Mouse (Mus musculus): Measurements from ENCODE around the gene D11Wsu47e.
A peak's percentile ranks its signal among the peaks of the same experiment; 100 is the strongest.
"Not testable (repeated sequence)": the region's sequence is repeated elsewhere in the genome, so short reads cannot be mapped to it uniquely, and the experiment has no call there.

D11Wsu47e gene

DNA sequence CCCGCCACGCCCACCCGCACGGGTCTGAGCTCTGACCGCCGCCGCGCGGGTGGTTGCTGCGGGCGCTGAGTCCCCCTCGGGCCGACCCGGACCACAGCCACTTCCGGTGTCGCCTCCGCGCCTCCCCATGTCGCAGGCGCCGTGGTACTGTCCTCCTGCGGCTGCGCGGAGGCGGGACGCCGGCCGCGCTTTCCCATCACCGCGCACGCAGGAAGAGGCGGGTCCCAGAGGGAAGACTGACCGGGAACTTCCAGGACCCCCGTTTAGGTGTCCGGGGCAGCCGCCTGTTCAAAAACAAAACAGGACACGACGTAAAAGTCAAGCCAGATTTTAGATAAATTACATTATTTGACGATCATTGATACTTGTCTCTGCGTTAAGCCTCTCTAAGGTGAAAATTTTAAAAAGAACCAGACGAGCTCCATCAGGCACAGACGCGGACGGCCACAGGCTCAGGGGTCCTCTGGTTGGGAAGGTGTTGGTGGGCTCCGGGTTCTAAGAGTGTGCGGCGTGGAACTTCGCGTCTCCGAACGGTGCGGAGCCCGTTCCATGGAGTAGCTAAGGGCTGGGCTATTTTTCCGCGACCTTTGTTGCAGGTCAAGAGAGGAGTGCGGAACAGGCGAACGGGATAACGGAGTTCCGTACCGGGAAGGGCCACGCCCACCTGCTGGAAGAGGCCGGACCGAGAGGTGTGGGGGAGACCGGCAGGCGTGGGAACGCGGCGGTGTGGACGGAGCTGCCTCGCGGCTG, at the start of gene D11Wsu47e, which contains the start of gene Fam104a:
TSS of gene D11Wsu47e (plus strand) at position 456 of the 750 bp plus-strand sequence.
TSS of gene Fam104a (minus strand) at position 199 of the 750 bp plus-strand sequence.
- DNase-seq (ENCODE audit: low spot score) = peak; percentile 82

GRCm38 (mm10) chr11:113634699-113635121, 49.5 kb upstream of the D11Wsu47e start:
- DNase-seq (ENCODE audit: low spot score) = no peak

DNA sequence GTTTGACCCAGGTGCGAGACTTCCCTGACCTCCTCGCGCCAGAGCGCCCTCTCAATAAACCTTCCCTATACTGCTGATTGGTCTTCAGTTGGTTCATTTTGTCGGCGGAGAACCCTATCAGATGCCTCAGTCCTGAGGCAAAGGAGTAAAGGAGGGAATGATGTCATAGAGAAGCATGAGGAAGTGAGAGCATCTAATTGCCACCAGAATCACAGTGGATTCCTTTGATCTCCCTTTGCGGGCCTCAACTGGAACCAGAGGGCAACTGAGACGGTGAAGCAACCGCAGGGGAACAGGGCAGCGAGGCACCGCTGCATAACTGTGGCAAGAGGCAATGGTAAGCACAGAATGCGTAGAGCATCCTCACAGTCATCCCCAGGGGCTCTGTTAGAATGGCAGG, 45.5 kb upstream of the D11Wsu47e start:
- DNase-seq (ENCODE audit: low spot score) = no peak

DNA sequence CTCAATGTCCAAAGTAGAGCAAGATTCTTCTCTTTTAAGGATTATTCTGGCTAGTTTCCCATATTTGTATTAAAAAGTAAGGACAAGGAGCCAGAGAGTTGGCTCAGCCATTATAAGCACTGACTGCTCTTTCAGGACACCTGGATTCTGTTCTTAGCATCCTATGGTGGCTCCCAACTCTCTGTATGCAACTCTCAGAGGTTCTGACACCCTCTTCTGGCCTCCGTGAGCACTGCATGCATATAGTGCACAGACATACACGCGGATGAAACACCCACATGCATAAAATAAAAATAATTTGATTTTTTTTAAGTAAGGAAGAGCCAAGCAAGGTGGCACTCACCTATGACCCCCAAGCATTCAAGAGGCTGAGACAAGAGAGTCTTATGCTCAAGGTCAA, 39.0 kb upstream of the D11Wsu47e start:
- DNase-seq (ENCODE audit: low spot score) = no peak

GRCm38 (mm10) chr11:113648152-113648551, 36.1 kb upstream of the D11Wsu47e start:
- peak; percentile 50 for DNase-seq (ENCODE audit: low spot score)

GRCm38 (mm10) chr11:113648690-113649352, 35.4 kb upstream of the D11Wsu47e start, which contains the start of gene Cog1:
Gene Cog1, plus strand, starts transcription at chr11:113649169.
- DNase-seq (ENCODE audit: low spot score) = no peak

DNA sequence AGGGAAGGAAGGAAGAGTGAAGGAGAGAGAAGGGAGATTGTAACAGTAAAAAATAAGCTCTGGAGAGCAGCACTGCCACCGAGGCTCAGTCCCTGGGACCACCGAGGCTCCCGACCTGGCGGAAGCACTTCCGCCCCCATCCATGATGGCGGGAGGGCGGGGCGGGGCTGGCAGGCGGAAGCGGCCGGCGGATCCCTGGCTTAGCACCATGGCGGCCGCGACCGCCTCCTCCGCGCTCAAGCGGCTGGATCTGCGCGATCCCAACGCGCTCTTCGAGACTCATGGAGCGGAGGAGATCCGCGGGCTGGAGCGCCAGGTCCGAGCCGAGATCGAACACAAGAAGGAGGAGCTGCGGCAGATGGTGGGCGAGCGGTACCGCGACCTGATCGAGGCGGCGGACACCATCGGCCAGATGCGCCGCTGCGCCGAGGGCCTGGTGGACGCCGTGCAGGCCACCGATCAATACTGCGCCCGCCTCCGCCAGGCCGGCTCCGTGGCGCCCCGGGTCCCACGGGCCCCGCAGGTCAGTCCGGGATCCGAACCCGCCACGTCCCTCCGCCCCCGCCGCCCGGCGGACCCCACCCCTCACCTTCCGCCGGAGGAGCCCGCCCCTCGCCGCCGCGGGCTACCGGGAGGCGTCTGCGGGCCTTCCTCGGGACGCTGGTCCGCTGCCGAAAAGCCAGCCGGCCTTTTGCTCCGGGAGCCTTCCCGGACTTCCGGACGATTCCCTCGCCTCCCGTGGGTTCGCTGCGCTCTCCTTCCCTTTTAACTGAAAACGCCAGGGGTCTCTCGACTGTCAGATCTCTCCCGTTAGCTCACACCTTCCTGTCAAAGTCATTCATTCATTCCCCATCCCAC, 34.6 kb upstream of the D11Wsu47e start, which contains the start of gene Slc39a11:
TSS of gene Slc39a11 (minus strand) at position 727 of the 858 bp plus-strand sequence.
- DNase-seq (ENCODE audit: low spot score) = no peak

DNA sequence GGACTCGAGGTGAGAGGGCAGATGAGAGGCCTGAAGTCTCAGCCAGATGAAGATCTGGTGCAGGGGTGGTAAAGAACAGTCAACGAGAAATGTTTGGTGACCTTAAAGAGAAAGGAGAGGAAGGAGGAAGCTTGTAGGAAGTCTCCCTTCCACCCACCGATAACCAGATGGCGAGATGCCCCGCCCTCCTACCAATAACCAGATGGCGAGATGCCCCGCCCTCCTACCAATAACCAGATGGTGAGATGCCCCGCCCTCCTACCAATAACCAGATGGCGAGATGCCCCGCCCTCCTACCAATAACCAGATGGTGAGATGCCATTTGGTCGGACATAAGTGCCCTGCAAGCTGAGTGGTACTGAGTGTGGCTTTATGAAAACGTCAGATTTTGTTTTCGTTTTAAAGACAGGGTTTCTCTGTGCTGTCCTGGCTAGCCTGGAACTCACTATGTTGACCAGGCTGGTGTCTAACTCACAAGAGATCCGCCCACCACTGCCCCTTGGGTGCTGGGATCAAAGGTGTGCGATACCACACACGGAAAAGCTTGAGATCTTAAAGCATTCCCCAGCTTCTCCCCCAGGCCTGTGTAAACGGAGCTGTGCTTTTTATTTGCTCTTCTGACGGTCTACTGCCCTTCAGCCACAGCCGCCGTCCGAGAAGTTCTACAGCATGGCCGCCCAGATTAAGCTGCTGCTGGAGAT, 32.9 kb upstream of the D11Wsu47e start:
- DNase-seq (ENCODE audit: low spot score) = no peak

DNA sequence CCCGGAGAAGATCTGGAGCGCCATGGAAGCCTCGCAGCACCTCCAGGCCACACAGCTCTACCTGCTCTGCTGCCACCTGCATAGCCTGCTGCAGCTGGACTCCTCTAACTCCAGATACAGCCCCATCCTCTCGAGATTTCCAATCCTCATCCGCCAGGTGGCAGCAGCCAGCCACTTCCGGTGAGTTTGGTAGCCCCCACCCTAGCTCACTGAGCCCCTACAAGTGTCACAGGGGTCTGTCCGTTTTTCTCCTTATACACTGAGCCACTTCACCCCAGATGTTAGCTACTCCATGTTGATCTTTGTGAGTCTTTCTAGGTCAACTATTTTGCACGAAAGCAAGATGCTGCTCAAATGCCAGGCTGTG, 32.3 kb upstream of the D11Wsu47e start:
- DNase-seq (ENCODE audit: low spot score) = no peak

- DNase-seq (ENCODE audit: low spot score) = no peak
Measured at GRCm38 (mm10) chr11:113652516-113652915, 31.7 kb upstream of the D11Wsu47e start.

- DNase-seq (ENCODE audit: low spot score) = no peak
Measured at GRCm38 (mm10) chr11:113654105-113654504, 30.1 kb upstream of the D11Wsu47e start.

DNA sequence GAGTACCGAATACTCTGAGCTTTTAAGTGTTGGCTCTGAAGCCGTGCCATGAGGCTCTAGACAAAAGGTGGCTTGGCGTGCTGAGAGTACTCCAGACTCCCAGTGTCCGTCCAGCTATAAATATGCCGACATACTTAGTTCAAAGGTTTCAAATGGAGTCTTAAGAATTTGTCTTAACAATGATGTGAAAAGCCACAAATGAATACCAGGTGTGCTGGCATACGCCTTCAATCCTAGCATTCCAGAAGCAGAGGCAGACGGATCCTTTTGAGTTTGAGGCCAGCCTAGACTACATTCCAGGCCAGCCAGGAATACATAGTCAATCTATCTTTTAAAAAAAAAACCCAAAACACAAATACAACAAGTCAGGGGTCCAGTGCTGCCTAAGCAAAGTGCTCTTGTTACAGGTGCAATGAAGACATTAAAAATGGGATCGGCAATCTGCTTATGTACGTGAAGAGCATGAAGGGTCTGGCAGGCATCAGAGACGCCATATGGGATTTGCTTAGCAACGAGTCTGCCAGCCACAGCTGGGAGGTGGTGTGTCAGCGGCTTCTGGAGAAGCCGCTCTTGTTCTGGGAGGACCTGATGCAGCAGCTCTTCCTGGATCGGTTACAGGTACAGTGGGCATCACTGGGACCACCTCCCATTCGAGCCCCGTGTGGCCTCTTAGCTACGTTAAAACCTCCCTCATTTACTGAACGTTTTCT, 29.5 kb upstream of the D11Wsu47e start:
- DNase-seq (ENCODE audit: low spot score) = no peak

DNA sequence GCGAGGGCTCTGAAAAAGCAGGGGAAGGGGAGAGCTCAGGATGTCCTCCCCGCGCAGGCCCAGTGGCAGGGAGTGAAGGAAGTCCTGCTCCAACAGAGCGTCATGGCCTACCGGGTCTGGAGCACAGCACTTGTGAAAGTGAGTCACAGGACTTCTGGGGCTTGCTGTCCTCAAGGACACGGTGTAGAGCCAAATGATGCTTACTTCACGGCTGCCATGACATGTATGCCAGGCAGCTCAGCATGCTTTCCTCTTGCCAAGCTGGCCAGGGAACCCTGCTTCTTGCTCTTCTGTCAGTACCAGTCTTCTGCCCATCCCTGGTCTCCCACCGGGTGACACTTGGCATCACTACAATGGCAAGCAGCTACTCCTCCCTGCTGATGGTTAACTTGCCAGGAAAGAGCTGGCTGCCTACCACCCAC, 27.7 kb upstream of the D11Wsu47e start:
- DNase-seq (ENCODE audit: low spot score) = no peak

DNA sequence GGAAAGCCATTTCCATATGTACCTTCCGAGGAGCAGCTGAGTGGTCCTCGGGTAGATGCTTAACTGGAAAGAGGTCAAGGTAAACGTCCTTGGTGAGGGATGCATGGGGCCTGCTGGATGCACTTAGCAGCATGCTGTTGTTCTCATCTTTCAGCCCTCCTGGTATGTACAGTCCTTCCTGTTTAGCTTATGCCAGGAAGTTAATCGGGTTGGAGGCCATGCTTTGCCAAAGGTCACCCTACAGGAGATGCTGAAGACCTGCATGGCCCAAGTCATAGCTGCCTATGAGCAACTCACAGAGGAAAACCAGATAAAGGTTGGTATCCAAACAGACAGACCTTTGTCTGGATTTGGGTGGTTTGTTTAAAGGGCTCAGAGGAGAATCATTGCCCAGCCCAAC, 27.0 kb upstream of the D11Wsu47e start:
- DNase-seq (ENCODE audit: low spot score) = no peak

- DNase-seq (ENCODE audit: low spot score) = no peak
Measured at GRCm38 (mm10) chr11:113658319-113658718, 25.9 kb upstream of the D11Wsu47e start.

- DNase-seq (ENCODE audit: low spot score) = no peak
Measured at GRCm38 (mm10) chr11:113658763-113659162, 25.4 kb upstream of the D11Wsu47e start.

- not testable (repeated sequence) for DNase-seq (ENCODE audit: low spot score)
Measured at GRCm38 (mm10) chr11:113660213-113660612, 24.0 kb upstream of the D11Wsu47e start.

DNA sequence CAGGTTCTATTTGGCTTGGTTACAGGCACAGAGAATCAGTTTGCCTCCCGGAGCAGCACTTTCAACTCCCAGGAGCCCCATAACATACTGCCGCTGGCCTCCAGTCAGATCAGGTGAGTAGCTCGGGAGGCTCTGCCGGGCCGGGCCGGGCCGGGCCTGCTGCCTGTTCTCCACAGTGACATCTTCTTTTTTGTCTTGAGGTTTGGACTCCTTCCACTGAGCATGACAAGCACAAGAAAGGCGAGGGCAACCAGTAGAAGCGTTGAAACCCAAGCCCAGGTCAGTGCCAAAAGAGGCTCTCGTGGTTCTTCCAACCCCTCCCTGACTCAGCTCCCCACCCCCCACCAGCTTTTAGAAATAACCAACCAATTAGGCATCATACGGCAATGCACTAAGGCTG, 23.3 kb upstream of the D11Wsu47e start:
- DNase-seq (ENCODE audit: low spot score) = no peak

DNA sequence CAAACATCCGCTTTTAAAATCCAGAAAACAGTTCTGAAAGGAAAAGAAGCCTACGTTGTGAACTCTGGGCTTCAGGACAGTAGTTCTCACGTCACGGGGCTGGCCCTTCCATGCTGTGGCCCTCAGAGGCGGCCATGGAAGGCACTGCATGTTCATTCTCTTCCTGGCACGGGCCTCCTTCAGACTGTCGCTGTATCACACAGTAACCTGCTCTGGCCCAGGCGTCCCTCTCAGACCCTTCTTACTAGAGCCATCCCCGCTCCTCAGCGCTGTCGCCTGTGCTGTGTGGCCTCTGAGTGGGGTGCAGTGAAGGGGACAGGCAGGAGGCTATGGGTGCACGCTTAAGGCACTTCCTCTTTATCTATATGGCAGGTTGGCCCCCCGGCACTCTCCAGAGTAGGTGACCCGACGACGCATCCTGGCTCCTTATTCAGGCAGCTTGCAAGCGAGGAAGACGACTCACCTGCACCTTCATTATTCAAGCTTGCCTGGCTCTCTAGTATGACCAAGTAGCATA, 22.3 kb upstream of the D11Wsu47e start:
- no peak for DNase-seq (ENCODE audit: low spot score)

DNA sequence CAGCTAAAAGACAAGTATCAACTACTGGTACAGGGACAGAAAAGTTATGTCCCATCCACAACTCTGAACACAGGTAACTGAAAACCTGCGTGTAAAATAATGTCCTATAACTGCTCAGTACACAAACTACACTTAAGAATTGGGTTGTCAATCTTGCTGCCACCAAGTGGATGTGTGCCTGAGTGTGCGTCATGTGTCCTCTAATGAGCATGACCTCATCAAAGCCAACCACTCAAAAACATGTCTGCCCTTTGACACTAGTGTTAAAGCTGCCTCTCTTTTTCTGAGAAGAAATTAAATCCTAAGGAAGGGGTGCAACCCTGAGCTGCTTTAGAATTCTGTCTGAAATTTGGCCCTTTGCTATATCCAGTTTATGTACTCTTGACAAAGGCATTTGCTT, 19.9 kb upstream of the D11Wsu47e start:
- DNase-seq (ENCODE audit: low spot score) = no peak

DNA sequence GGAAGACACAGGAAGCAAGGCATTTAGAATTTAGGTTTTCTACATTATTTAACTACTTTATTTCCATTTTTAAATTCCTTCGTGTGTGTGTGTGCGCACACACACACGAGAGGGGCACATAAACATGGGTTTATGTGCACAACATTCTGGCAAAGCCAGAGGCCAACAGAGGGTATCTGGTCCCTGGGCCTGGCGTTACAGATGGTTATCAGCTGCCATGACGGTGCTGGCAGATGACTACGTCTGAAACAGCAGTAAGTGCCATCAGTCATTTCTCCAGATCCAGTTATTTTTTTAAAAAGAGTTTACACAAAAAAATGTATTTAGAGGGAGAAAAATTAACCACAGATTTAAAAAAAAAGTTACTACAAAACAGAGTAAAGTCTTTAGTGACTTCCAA, 18.0 kb upstream of the D11Wsu47e start:
- DNase-seq (ENCODE audit: low spot score) = no peak
